25 mouse cellular contexts compared by ENCODE assay signal in the genomic region with DNA sequence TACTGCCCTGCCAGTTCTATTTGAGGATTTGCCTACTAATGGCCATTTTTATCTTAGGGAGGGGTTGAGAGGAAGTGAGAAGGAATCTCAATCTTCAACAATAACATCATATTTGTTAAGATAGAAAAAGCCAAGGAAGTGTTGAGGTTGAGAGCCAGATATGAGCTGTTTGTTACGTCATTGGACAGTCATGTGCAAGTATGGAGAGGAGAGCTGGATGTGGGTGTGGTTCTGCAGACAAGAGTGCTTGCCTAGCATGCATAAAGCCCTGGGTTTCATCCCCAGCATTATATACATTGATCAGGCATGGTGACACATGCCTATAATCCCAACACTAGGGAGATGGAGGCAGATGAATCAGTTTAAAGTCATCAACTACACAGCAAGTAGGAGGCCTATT. TPM values are rescaled to one million over a fixed set of nuclear protein-coding genes. Genes with fewer than 3 reads are reported as not detected.
DNase-seq lines count a peak whose midpoint lies in the region; TF ChIP-seq lines count a peak whose summit lies in the region.
"Had no signal": no experiment of that assay in that cellular context is flagged by ENCODE, and none has a peak within 500 bp of the region (broad histone marks: within the 10 kb centered on the region; RNA-seq: fewer than 3 reads in every experiment).

No protein-coding gene starts in this region.

- peak overlapping the region; percentile 84; the same call in 1 of the 2 replicates for H3K27ac ChIP-seq in embryonic fibroblast, embryonic 13.5 days (ENCODE audit: insufficient read depth, low read length)
- H3K27ac ChIP-seq: embryonic facial prominence, embryonic 10.5 days; embryonic facial prominence, embryonic 12.5 days; forebrain, embryonic 10.5 days; forebrain, embryonic 12.5 days had no signal

- peak; percentile 12 for DNase-seq in 416B (ENCODE audit: low read depth)
- DNase-seq in NIH3T3 (ENCODE audit: low read depth), result peak; percentile 61
- no peak for DNase-seq in left cerebral cortex, postnatal 10 days (ENCODE audit: extremely low spot score in 1 of 2, low spot score in 2 of 2)
- no peak for DNase-seq in adrenal gland, adult 18-20 months (ENCODE audit: low spot score in 2 of 2)
- DNase-seq in lung, adult 18-20 months, result no peak
- no peak for DNase-seq in urinary bladder, postnatal 25 days (ENCODE audit: low spot score)
- DNase-seq: adrenal gland, adult 8-10 months; adrenal gland, postnatal 14 days; adrenal gland, postnatal 36 days; cerebellum, adult 11-12 months; cerebellum, adult 2 months; cerebellum, adult 9-10 months; cerebellum, postnatal 10 days; cerebellum, postnatal 25 days had no signal

- TF ChIP-seq POLR2A in embryonic fibroblast, embryonic 13.5 days (IDR thresholded peaks at IDR 0.05; ENCODE audit: low read depth, low read length), result no peak

- TF ChIP-seq CTCF in embryonic fibroblast, embryonic 13.5 days (IDR thresholded peaks at IDR 0.05; ENCODE audit: borderline replicate concordance, insufficient read depth, low read length), result no peak

- intact Hi-C loops in left cerebral cortex, postnatal 10 days (cut with DNase I), result no loop called here

- H3K4me3 ChIP-seq in embryonic fibroblast, embryonic 13.5 days (ENCODE audit: insufficient read depth, low read length), result no peak overlapping the region
- H3K4me3 ChIP-seq: embryonic facial prominence, embryonic 10.5 days; embryonic facial prominence, embryonic 12.5 days; erythroblast, embryonic 14.5 days; forebrain, embryonic 10.5 days; forebrain, embryonic 12.5 days had no signal

- H3K4me1 ChIP-seq in embryonic fibroblast, embryonic 13.5 days (ENCODE audit: control insufficient read depth, insufficient read depth, low read length), result peaks cover 3% of the 10 kb centered on the region; the same call in 1 of the 2 replicates
- H3K4me1 ChIP-seq: embryonic facial prominence, embryonic 12.5 days; forebrain, embryonic 10.5 days; forebrain, embryonic 12.5 days had no signal

RNA-seq across cellular contexts. Expression of gene Thy1, which starts 10.8 kb away (rescaled TPM):
- polyA plus RNA-seq in embryonic fibroblast, embryonic 13.5 days (2011; ENCODE audit: insufficient read length, low read depth, missing spikeins), result 930 and 1,281 TPM in 2 replicates
- total RNA-seq in left cerebral cortex, postnatal 10 days (2021), result 100 to 1,000 TPM; 704 to 725 TPM
- 10 to 100 TPM; 41.2 to 44.2 TPM for total RNA-seq in adrenal gland, adult 18-20 months (2021)
- polyA plus RNA-seq: C2C12; erythroblast, embryonic 14.5 days; forebrain, embryonic 10.5 days; forebrain, embryonic 12.5 days had no signal

RNA-seq across cellular contexts. Expression of gene Usp2, which starts 12.9 kb away (rescaled TPM):
- 6.5 and 6.6 TPM in 2 replicates for polyA plus RNA-seq in embryonic fibroblast, embryonic 13.5 days (2011; ENCODE audit: insufficient read length, low read depth, missing spikeins)
- total RNA-seq in left cerebral cortex, postnatal 10 days (2021), result 10 to 100 TPM; 58.2 to 64.0 TPM
- 10 to 100 TPM; 36.4 to 40.9 TPM for total RNA-seq in adrenal gland, adult 18-20 months (2021)
- polyA plus RNA-seq: erythroblast, embryonic 14.5 days had no signal

RNA-seq across cellular contexts. Expression of gene Mfrp, which starts 47.6 kb away (rescaled TPM):
- 0.12 TPM in 1 of 2 replicates, not detected in the other for polyA plus RNA-seq in embryonic fibroblast, embryonic 13.5 days (2011; ENCODE audit: insufficient read length, low read depth, missing spikeins)
- under 1 TPM in 1 of 2 experiments, not detected in 1; 0.17 TPM for total RNA-seq in left cerebral cortex, postnatal 10 days (2021)
- not detected for total RNA-seq in adrenal gland, adult 18-20 months (2021)
- total RNA-seq: adrenal gland, postnatal 14 days had no signal
- polyA plus RNA-seq: activated CD4-positive, CD25-positive, alpha-beta regulatory T cell, adult 4 months; embryonic facial prominence, embryonic 14.5 days; erythroblast, embryonic 14.5 days; forebrain, embryonic 14.5 days; forebrain, embryonic 16.5 days had no signal

RNA-seq across cellular contexts. Expression of gene C1qtnf5, which starts 53.1 kb away (rescaled TPM):
- 25.4 and 36.4 TPM in 2 replicates for polyA plus RNA-seq in embryonic fibroblast, embryonic 13.5 days (2011; ENCODE audit: insufficient read length, low read depth, missing spikeins)
- 10 to 100 TPM; 11.2 to 12.1 TPM for total RNA-seq in left cerebral cortex, postnatal 10 days (2021)
- total RNA-seq in adrenal gland, adult 18-20 months (2021), result 10 to 100 TPM; 13.2 to 17.8 TPM
- polyA plus RNA-seq: activated CD4-positive, CD25-positive, alpha-beta regulatory T cell, adult 4 months; forebrain, embryonic 10.5 days had no signal

RNA-seq across cellular contexts. Expression of gene Gm49380, which starts 59.4 kb away (rescaled TPM):
- 0.21 and 0.25 TPM in 2 replicates for polyA plus RNA-seq in embryonic fibroblast, embryonic 13.5 days (2011; ENCODE audit: insufficient read length, low read depth, missing spikeins)
- not detected for total RNA-seq in left cerebral cortex, postnatal 10 days (2021)
- total RNA-seq in adrenal gland, adult 18-20 months (2021), result under 1 TPM; 0.27 to 0.48 TPM
- polyA plus RNA-seq: activated CD4-positive, CD25-positive, alpha-beta regulatory T cell, adult 4 months; erythroblast, embryonic 14.5 days had no signal

Comparison
In these comparisons a context has a peak if more than half of its experiments do, and no peak if none do; other contexts are left out.
1. DNase-seq: peak in 416B (single experiment) and NIH3T3 (single experiment); none in left cerebral cortex, postnatal 10 days (0 of 2), adrenal gland, adult 18-20 months (0 of 2), lung, adult 18-20 months (0 of 2) and urinary bladder, postnatal 25 days (single experiment).
2. RNA of gene Thy1, which starts 10.8 kb away (total RNA-seq): 704 to 725 TPM in left cerebral cortex, postnatal 10 days; 41.2 to 44.2 TPM in adrenal gland, adult 18-20 months; every median in the first group is over 10 times any median in the second.